Comparison of ENCODE assay signal across 8 mouse cellular contexts in genomic region chr11:84129799-84130185, GRCm38 (mm10). TPM values are rescaled to one million over a fixed set of nuclear protein-coding genes. Genes with fewer than 3 reads are reported as not detected.
DNase-seq lines count a peak whose midpoint lies in the region; ATAC-seq and TF ChIP-seq lines count a peak whose summit lies in the region.

No protein-coding gene starts in this region.

- 3% methylated on average over 11 of the region's 11 CpGs for WGBS in lung, embryonic 15.5 days
- WGBS in limb, embryonic 10.5 days = 6% methylated on average over 11 of the region's 11 CpGs
- WGBS in olfactory bulb, adult 2 months = 3% methylated on average over 11 of the region's 11 CpGs

- peak overlapping the region; percentile 92 for H3K4me3 ChIP-seq in lung, embryonic 15.5 days
- peak overlapping the region; percentile 64 for H3K4me3 ChIP-seq in embryonic fibroblast, embryonic 13.5 days (ENCODE audit: insufficient read depth, low read length)
- peak overlapping the region; percentile 92 for H3K4me3 ChIP-seq in limb, embryonic 10.5 days
- H3K4me3 ChIP-seq in olfactory bulb, adult 2 months (ENCODE audit: insufficient read depth, low read depth, low read length) = peak overlapping the region; percentile 85

- TF ChIP-seq CTCF in embryonic fibroblast, embryonic 13.5 days (IDR thresholded peaks at IDR 0.05; ENCODE audit: borderline replicate concordance, insufficient read depth, low read length) = no peak
- TF ChIP-seq CTCF in olfactory bulb, adult 2 months (IDR thresholded peaks at IDR 0.05; ENCODE audit: insufficient read depth, low read depth, low read length) = no peak

- H3K4me2 ChIP-seq in lung, embryonic 15.5 days = peak overlapping the region; percentile 87

- H3K36me3 ChIP-seq in lung, embryonic 15.5 days = peaks cover 19% of the 10 kb centered on the region; the same call in 1 of the 2 replicates
- peaks cover 26% of the 10 kb centered on the region for H3K36me3 ChIP-seq in limb, embryonic 10.5 days

- peak overlapping the region; percentile 89 for H3K9ac ChIP-seq in lung, embryonic 15.5 days

- H3K27me3 ChIP-seq in lung, embryonic 15.5 days = no peaks in the 10 kb centered on the region
- no peaks in the 10 kb centered on the region for H3K27me3 ChIP-seq in limb, embryonic 10.5 days (ENCODE audit: low read depth, poor library complexity, severe bottlenecking)

- no peak for DNase-seq in lung, adult 18-20 months
- DNase-seq in limb, embryonic 10.5 days (ENCODE audit: low spot score) = no peak
- no peak for DNase-seq in adrenal gland, postnatal 4 days (ENCODE audit: low spot score in 2 of 2)
- DNase-seq in thymus, postnatal 4 days = no peak

- no peak overlapping the region for H3K27ac ChIP-seq in lung, embryonic 15.5 days
- H3K27ac ChIP-seq in embryonic fibroblast, embryonic 13.5 days (ENCODE audit: insufficient read depth, low read length) = no peak overlapping the region
- H3K27ac ChIP-seq in limb, embryonic 10.5 days = peak overlapping the region; percentile 94
- H3K27ac ChIP-seq in olfactory bulb, adult 2 months (ENCODE audit: insufficient read depth, low read depth, low read length) = no peak overlapping the region

- ATAC-seq in lung, embryonic 15.5 days (ENCODE audit: borderline replicate concordance, extremely low read depth, low FRiP score, low TSS enrichment) = no peak; the same call in 1 of the 2 replicates
- no peak for ATAC-seq in activated CD4-positive, CD25-positive, alpha-beta regulatory T cell, adult 4 months

- H3K4me1 ChIP-seq in lung, embryonic 15.5 days = peaks cover 13% of the 10 kb centered on the region
- no peaks in the 10 kb centered on the region for H3K4me1 ChIP-seq in embryonic fibroblast, embryonic 13.5 days (ENCODE audit: control insufficient read depth, insufficient read depth, low read length)
- H3K4me1 ChIP-seq in limb, embryonic 10.5 days = peaks cover 11% of the 10 kb centered on the region
- H3K4me1 ChIP-seq in olfactory bulb, adult 2 months (ENCODE audit: control insufficient read depth, insufficient read depth, low read length) = peaks cover 3% of the 10 kb centered on the region; the same call in 1 of the 2 replicates

- H3K9me3 ChIP-seq in lung, embryonic 15.5 days = no peaks in the 10 kb centered on the region
- no peaks in the 10 kb centered on the region for H3K9me3 ChIP-seq in limb, embryonic 10.5 days (replicated peaks)

- TF ChIP-seq POLR2A in embryonic fibroblast, embryonic 13.5 days (IDR thresholded peaks at IDR 0.05; ENCODE audit: low read depth, low read length) = no peak
- no peak for TF ChIP-seq POLR2A in olfactory bulb, adult 2 months (IDR thresholded peaks at IDR 0.05; ENCODE audit: insufficient read depth, low read depth, low read length)

RNA-seq across cellular contexts. Expression of gene Acaca, which starts 0.3 kb away (rescaled TPM):
- 11.7 and 14.6 TPM in 2 replicates for polyA plus RNA-seq in lung, embryonic 15.5 days (2015; fragmentation: Nextera tagmentation; extraction: Ambion mirVana)
- 49.2 and 52.2 TPM in 2 replicates for polyA plus RNA-seq in embryonic fibroblast, embryonic 13.5 days (2011; ENCODE audit: insufficient read length, low read depth, missing spikeins)
- polyA plus RNA-seq in limb, embryonic 10.5 days (2016; fragmentation: Nextera tagmentation; extraction: Ambion mirVana) = 21.3 and 22.8 TPM in 2 replicates
- 53.0 TPM in 1 of 2 replicates, not detected in the other for polyA plus RNA-seq in olfactory bulb, adult 2 months (2012; ENCODE audit: insufficient read depth, insufficient read length, low replicate concordance, missing spikeins)
- 10 to 100 TPM; 59.1 to 63.5 TPM for total RNA-seq in adrenal gland, postnatal 4 days (2021)
- polyA plus RNA-seq in activated CD4-positive, CD25-positive, alpha-beta regulatory T cell, adult 4 months (2017; shearing (Covaris generic)) = 1 to 10 TPM; 4.9 to 5.2 TPM

RNA-seq across cellular contexts. Expression of gene Tada2a, which starts 0.4 kb away (rescaled TPM):
- polyA plus RNA-seq in lung, embryonic 15.5 days (2015; fragmentation: Nextera tagmentation; extraction: Ambion mirVana) = 33.2 and 33.6 TPM in 2 replicates
- polyA plus RNA-seq in embryonic fibroblast, embryonic 13.5 days (2011; ENCODE audit: insufficient read length, low read depth, missing spikeins) = 26.2 and 33.0 TPM in 2 replicates
- 39.5 and 43.9 TPM in 2 replicates for polyA plus RNA-seq in limb, embryonic 10.5 days (2016; fragmentation: Nextera tagmentation; extraction: Ambion mirVana)
- not detected in 2 replicates for polyA plus RNA-seq in olfactory bulb, adult 2 months (2012; ENCODE audit: insufficient read depth, insufficient read length, low replicate concordance, missing spikeins)
- 10 to 100 TPM; 24.3 to 26.1 TPM for total RNA-seq in adrenal gland, postnatal 4 days (2021)
- 10 to 100 TPM; 13.1 to 13.2 TPM for polyA plus RNA-seq in activated CD4-positive, CD25-positive, alpha-beta regulatory T cell, adult 4 months (2017; shearing (Covaris generic))

RNA-seq across cellular contexts. Expression of gene Gm11437, which starts 37.5 kb away (rescaled TPM):
- 0.11 TPM in 1 of 2 replicates, not detected in the other for polyA plus RNA-seq in lung, embryonic 15.5 days (2015; fragmentation: Nextera tagmentation; extraction: Ambion mirVana)
- not detected in 2 replicates for polyA plus RNA-seq in embryonic fibroblast, embryonic 13.5 days (2011; ENCODE audit: insufficient read length, low read depth, missing spikeins)
- not detected in 2 replicates for polyA plus RNA-seq in limb, embryonic 10.5 days (2016; fragmentation: Nextera tagmentation; extraction: Ambion mirVana)
- polyA plus RNA-seq in olfactory bulb, adult 2 months (2012; ENCODE audit: insufficient read depth, insufficient read length, low replicate concordance, missing spikeins) = not detected in 2 replicates
- not detected for total RNA-seq in adrenal gland, postnatal 4 days (2021)
- polyA plus RNA-seq in activated CD4-positive, CD25-positive, alpha-beta regulatory T cell, adult 4 months (2017; shearing (Covaris generic)) = not detected
